Comparison of ENCODE assay signal across 8 mouse cellular contexts in genomic region chr2:39373068-39373779, GRCm38 (mm10).
A peak's percentile ranks its signal among the peaks of the same experiment; 100 is the strongest.
DNase-seq lines count a peak whose midpoint lies in the region; ATAC-seq and TF ChIP-seq lines count a peak whose summit lies in the region.

No protein-coding gene starts in this region.

- H3K9ac ChIP-seq in forebrain, embryonic 11.5 days (ENCODE audit: low read length): no peak overlapping the region
- H3K9ac ChIP-seq in heart, embryonic 15.5 days: no peak overlapping the region
- H3K9ac ChIP-seq in liver, embryonic 13.5 days: no peak overlapping the region
- H3K9ac ChIP-seq in neural tube, embryonic 12.5 days: no peak overlapping the region
- H3K9ac ChIP-seq in stomach, postnatal 0 days (ENCODE audit: low read length): no peak overlapping the region

- no peak for TF ChIP-seq EP300 in stomach, postnatal 0 days (optimal IDR thresholded peaks at IDR 0.05)

- no peaks in the 10 kb centered on the region for H3K36me3 ChIP-seq in forebrain, embryonic 11.5 days (ENCODE audit: control insufficient read depth, insufficient read depth, low read length)
- no peaks in the 10 kb centered on the region for H3K36me3 ChIP-seq in heart, embryonic 15.5 days
- no peaks in the 10 kb centered on the region for H3K36me3 ChIP-seq in liver, embryonic 13.5 days
- H3K36me3 ChIP-seq in neural tube, embryonic 12.5 days: no peaks in the 10 kb centered on the region
- no peaks in the 10 kb centered on the region for H3K36me3 ChIP-seq in stomach, postnatal 0 days (ENCODE audit: control insufficient read depth, insufficient read depth, low read length)

- H3K4me2 ChIP-seq in forebrain, embryonic 11.5 days (ENCODE audit: low read depth, low read length, severe bottlenecking): no peak overlapping the region
- H3K4me2 ChIP-seq in heart, embryonic 15.5 days: no peak overlapping the region
- H3K4me2 ChIP-seq in liver, embryonic 13.5 days: no peak overlapping the region
- no peak overlapping the region for H3K4me2 ChIP-seq in neural tube, embryonic 12.5 days (replicated peaks)
- no peak overlapping the region for H3K4me2 ChIP-seq in stomach, postnatal 0 days (replicated peaks; ENCODE audit: low read depth)

- DNase-seq in c-Kit-negative CD71-positive TER-119-positive erythroid progenitor cells, embryonic 14.5 days (ENCODE audit: low read depth, low spot score): peak; percentile 85
- peak; percentile 94 for DNase-seq in forebrain, embryonic 11.5 days (ENCODE audit: low spot score)
- DNase-seq in kidney, postnatal 14 days: peak; percentile 95
- DNase-seq in liver, embryonic 13.5 days: peak; percentile 87
- DNase-seq in stomach, postnatal 0 days (ENCODE audit: low spot score): peak; percentile 94

- H3K27ac ChIP-seq in forebrain, embryonic 11.5 days (ENCODE audit: low read depth, low read length): no peak overlapping the region
- H3K27ac ChIP-seq in heart, embryonic 15.5 days: no peak overlapping the region
- no peak overlapping the region for H3K27ac ChIP-seq in liver, embryonic 13.5 days
- no peak overlapping the region for H3K27ac ChIP-seq in neural tube, embryonic 12.5 days
- no peak overlapping the region for H3K27ac ChIP-seq in stomach, postnatal 0 days (replicated peaks)

- TF ChIP-seq CTCF in stomach, postnatal 0 days (IDR thresholded peaks at IDR 0.05; ENCODE audit: low read depth): peak; percentile 100

- 15% methylated on average over 7 of the region's 7 CpGs for WGBS in forebrain, embryonic 11.5 days
- 14% methylated on average over 7 of the region's 7 CpGs for WGBS in heart, embryonic 15.5 days
- 14% methylated on average over 7 of the region's 7 CpGs for WGBS in liver, embryonic 13.5 days (ENCODE audit: insufficient replicate concordance)
- 14% methylated on average over 7 of the region's 7 CpGs for WGBS in neural tube, embryonic 12.5 days
- WGBS in stomach, postnatal 0 days: 12% methylated on average over 7 of the region's 7 CpGs

- H3K4me3 ChIP-seq in forebrain, embryonic 11.5 days (ENCODE audit: low read depth, low read length): no peak overlapping the region
- no peak overlapping the region for H3K4me3 ChIP-seq in heart, embryonic 15.5 days
- H3K4me3 ChIP-seq in liver, embryonic 13.5 days (replicated peaks): no peak overlapping the region
- no peak overlapping the region for H3K4me3 ChIP-seq in neural tube, embryonic 12.5 days
- H3K4me3 ChIP-seq in stomach, postnatal 0 days (ENCODE audit: low read depth, low read length): no peak overlapping the region

- H3K4me1 ChIP-seq in forebrain, embryonic 11.5 days (replicated peaks; ENCODE audit: control insufficient read depth, insufficient read depth, low read length): no peaks in the 10 kb centered on the region
- no peaks in the 10 kb centered on the region for H3K4me1 ChIP-seq in heart, embryonic 15.5 days (replicated peaks)
- H3K4me1 ChIP-seq in liver, embryonic 13.5 days (replicated peaks): no peaks in the 10 kb centered on the region
- no peaks in the 10 kb centered on the region for H3K4me1 ChIP-seq in neural tube, embryonic 12.5 days
- no peaks in the 10 kb centered on the region for H3K4me1 ChIP-seq in stomach, postnatal 0 days (replicated peaks; ENCODE audit: control insufficient read depth, insufficient read depth)

- no peaks in the 10 kb centered on the region for H3K27me3 ChIP-seq in forebrain, embryonic 11.5 days (ENCODE audit: control insufficient read depth, insufficient read depth, low read length)
- no peaks in the 10 kb centered on the region for H3K27me3 ChIP-seq in heart, embryonic 15.5 days
- no peaks in the 10 kb centered on the region for H3K27me3 ChIP-seq in liver, embryonic 13.5 days
- H3K27me3 ChIP-seq in neural tube, embryonic 12.5 days (replicated peaks): no peaks in the 10 kb centered on the region
- H3K27me3 ChIP-seq in stomach, postnatal 0 days (ENCODE audit: control insufficient read depth, insufficient read depth, low read length): no peaks in the 10 kb centered on the region

- H3K9me3 ChIP-seq in forebrain, embryonic 11.5 days (ENCODE audit: control insufficient read depth, low read length): no peaks in the 10 kb centered on the region
- H3K9me3 ChIP-seq in heart, embryonic 15.5 days (replicated peaks): no peaks in the 10 kb centered on the region
- no peaks in the 10 kb centered on the region for H3K9me3 ChIP-seq in liver, embryonic 13.5 days (replicated peaks)
- H3K9me3 ChIP-seq in neural tube, embryonic 12.5 days: no peaks in the 10 kb centered on the region
- no peaks in the 10 kb centered on the region for H3K9me3 ChIP-seq in stomach, postnatal 0 days (ENCODE audit: control insufficient read depth, low read length)

- ATAC-seq in CD4-positive, CD25-positive, alpha-beta regulatory T cell, adult 4 months: peak; percentile 96
- ATAC-seq in forebrain, embryonic 11.5 days (replicated peaks; ENCODE audit: low FRiP score): peak; percentile 91
- peak; percentile 73 for ATAC-seq in heart, embryonic 15.5 days (replicated peaks; ENCODE audit: insufficient number of reproducible peaks, insufficient read depth, low FRiP score, low read depth)
- ATAC-seq in liver, embryonic 13.5 days (ENCODE audit: low read depth): peak; percentile 83
- peak; percentile 89 for ATAC-seq in neural tube, embryonic 12.5 days (ENCODE audit: low FRiP score, low read depth)
- ATAC-seq in stomach, postnatal 0 days (ENCODE audit: low FRiP score, low TSS enrichment): peak; percentile 94
